In genomic region chr5:34927648-34928047, GRCm38 (mm10) we compare ENCODE assay signal across 24 mouse cellular contexts.
"Had no signal": no experiment of that assay in that cellular context is flagged by ENCODE, and none has a peak within 500 bp of the region (broad histone marks: within the 10 kb centered on the region; RNA-seq: fewer than 3 reads in every experiment).

No protein-coding gene starts in this region.

- H3K4me3 ChIP-seq: gastrocnemius, adult 2 months; heart, embryonic 10.5 days; heart, embryonic 12.5 days; hindbrain, embryonic 10.5 days; hindbrain, embryonic 12.5 days; intestine, embryonic 15.5 days; layer of hippocampus, adult 2 months; left cerebral cortex, adult 2 months; limb, embryonic 10.5 days; limb, embryonic 12.5 days; liver, embryonic 13.5 days had no signal

- H3K27me3 ChIP-seq: heart, embryonic 12.5 days; hindbrain, embryonic 12.5 days; intestine, embryonic 15.5 days; limb, embryonic 12.5 days; liver, embryonic 13.5 days had no signal

- H3K4me2 ChIP-seq: heart, embryonic 12.5 days; hindbrain, embryonic 12.5 days; hindbrain, embryonic 14.5 days; intestine, embryonic 15.5 days; limb, embryonic 12.5 days; liver, embryonic 11.5 days; liver, embryonic 13.5 days had no signal

- DNase-seq: gastrocnemius, adult 2 months; gastrocnemius, postnatal 14 days; gastrocnemius, postnatal 36 days; heart, adult 11 months; heart, postnatal 10 days; heart, postnatal 4 days; kidney, adult 18-20 months; kidney, adult 8-10 months; kidney, postnatal 10 days; kidney, postnatal 25 days; kidney, postnatal 4 days; liver; liver, embryonic 13.5 days had no signal

- H3K27ac ChIP-seq: gastrocnemius, adult 2 months; heart, embryonic 10.5 days; hindbrain, embryonic 10.5 days; hindbrain, embryonic 12.5 days; hindbrain, embryonic 14.5 days; intestine, embryonic 15.5 days; layer of hippocampus, adult 2 months; left cerebral cortex, adult 2 months; limb, embryonic 10.5 days; limb, embryonic 12.5 days; liver, embryonic 13.5 days had no signal

- H3K4me1 ChIP-seq: intestine, embryonic 15.5 days had no signal
